In genomic region chr2:52580697-52581096, GRCm38 (mm10) we compare ENCODE assay signal across 10 mouse cellular contexts.
DNase-seq lines count a peak whose midpoint lies in the region; ATAC-seq lines count a peak whose summit lies in the region.
"Had no signal": no experiment of that assay in that cellular context is flagged by ENCODE, and none has a peak within 500 bp of the region (broad histone marks: within the 10 kb centered on the region; RNA-seq: fewer than 3 reads in every experiment).

No protein-coding gene starts in this region.

- ATAC-seq in frontal cortex, adult (ENCODE audit: low TSS enrichment) = no peak

- peak; percentile 20 for DNase-seq in ovary, adult 18-20 months (ENCODE audit: low spot score)
- no peak for DNase-seq in ovary, postnatal 14 days (ENCODE audit: low spot score)
- DNase-seq in heart, postnatal 25 days (ENCODE audit: low spot score) = peak; percentile 51
- peak; percentile 58 to 61 for DNase-seq in kidney, postnatal 36 days
- no peak for DNase-seq in layer of hippocampus, postnatal 25 days (ENCODE audit: extremely low spot score in 1 of 2, low spot score in 1 of 2)
- no peak for DNase-seq in spleen, adult 12 weeks (ENCODE audit: low spot score)
- DNase-seq: cerebellum, adult 9-11 months; lung, embryonic 14.5 days; right cerebral cortex, adult 18-20 months had no signal

- intact Hi-C loops in heart, postnatal 25 days (cut with DNase I) = no loop called here

Comparison
In these comparisons a context has a peak if more than half of its experiments do, and no peak if none do; other contexts are left out.
1. DNase-seq: peak in ovary, adult 18-20 months (single experiment), heart, postnatal 25 days (single experiment) and kidney, postnatal 36 days (2 of 2); none in ovary, postnatal 14 days (single experiment), layer of hippocampus, postnatal 25 days (0 of 2) and spleen, adult 12 weeks (single experiment).